Mouse (Mus musculus) liver, embryonic 13.5 days (tissue): ENCODE results near the gene Asap2. TPM values are rescaled to one million over a fixed set of nuclear protein-coding genes. Genes with fewer than 3 reads are reported as not detected.

Experiments
- ATAC-seq: fragments of 200-750 bp; cut with Nextera tagmentation; 2 replicates; pipeline ENCODE4 v1.8.0; 2017; ENCODE audit warnings: low read depth, mild to moderate bottlenecking, moderate number of reproducible peaks, moderate library complexity
- DNase-seq: peaks from one replicate; pipeline ENCODE4 v3.0.0; 2022
- H3K27ac ChIP-seq: fragments of 300-500 bp; sonication (generic); 2 replicates; pipeline ENCODE4 v1.5.1; 2015; ENCODE audit warnings: moderate library complexity, mild to moderate bottlenecking, inconsistent platforms
- H3K27me3 ChIP-seq: fragments of 300-500 bp; sonication (generic); 2 replicates; pipeline ENCODE4 v1.6.1; 2015; ENCODE audit warnings: mild to moderate bottlenecking, inconsistent platforms
- H3K36me3 ChIP-seq: fragments of 300-500 bp; sonication (generic); 2 replicates; pipeline ENCODE4 v1.6.1; 2015; ENCODE audit warnings: mild to moderate bottlenecking, inconsistent platforms
- H3K4me1 ChIP-seq: fragments of 300-500 bp; sonication (generic); replicated peaks from 2 replicates; pipeline ENCODE4 v1.6.1; 2015; ENCODE audit warnings: inconsistent platforms
- H3K4me2 ChIP-seq: fragments of 300-500 bp; sonication (generic); 2 replicates; pipeline ENCODE4 v1.6.1; 2015; ENCODE audit warnings: inconsistent platforms, mild to moderate bottlenecking, moderate library complexity
- H3K4me3 ChIP-seq: fragments of 300-500 bp; sonication (generic); replicated peaks from 2 replicates; pipeline ENCODE4 v1.5.1; 2015; ENCODE audit warnings: mild to moderate bottlenecking, inconsistent platforms
- H3K9ac ChIP-seq: fragments of 300-500 bp; sonication (generic); 2 replicates; pipeline ENCODE4 v1.6.1; 2015; ENCODE audit warnings: mild to moderate bottlenecking, inconsistent platforms
- H3K9me3 ChIP-seq: fragments of 300-500 bp; sonication (generic); replicated peaks from 2 replicates; pipeline ENCODE4 v1.6.1; 2016; ENCODE audit warnings: inconsistent platforms
- WGBS: fragments of 180-500 bp; shearing (Covaris S2); methylation state at CpG from one replicate; pipeline ENCODE4 v1.1.7; 2015; ENCODE audit not compliant: insufficient replicate concordance; 5-methylcytosine and 5-hydroxymethylcytosine counted together
- polyA plus RNA-seq: library from polyadenylated mRNA; unstranded; fragments of >200 nt; fragmentation: Nextera tagmentation; extraction: Ambion mirVana; gene quantifications from 2 replicates; pipeline ENCODE4 v1.2.1, GENCODE M21; 2015

Gene Asap2
- polyA plus RNA-seq, 1 experiment from 2014 or later, result 1.1 TPM

DNA sequence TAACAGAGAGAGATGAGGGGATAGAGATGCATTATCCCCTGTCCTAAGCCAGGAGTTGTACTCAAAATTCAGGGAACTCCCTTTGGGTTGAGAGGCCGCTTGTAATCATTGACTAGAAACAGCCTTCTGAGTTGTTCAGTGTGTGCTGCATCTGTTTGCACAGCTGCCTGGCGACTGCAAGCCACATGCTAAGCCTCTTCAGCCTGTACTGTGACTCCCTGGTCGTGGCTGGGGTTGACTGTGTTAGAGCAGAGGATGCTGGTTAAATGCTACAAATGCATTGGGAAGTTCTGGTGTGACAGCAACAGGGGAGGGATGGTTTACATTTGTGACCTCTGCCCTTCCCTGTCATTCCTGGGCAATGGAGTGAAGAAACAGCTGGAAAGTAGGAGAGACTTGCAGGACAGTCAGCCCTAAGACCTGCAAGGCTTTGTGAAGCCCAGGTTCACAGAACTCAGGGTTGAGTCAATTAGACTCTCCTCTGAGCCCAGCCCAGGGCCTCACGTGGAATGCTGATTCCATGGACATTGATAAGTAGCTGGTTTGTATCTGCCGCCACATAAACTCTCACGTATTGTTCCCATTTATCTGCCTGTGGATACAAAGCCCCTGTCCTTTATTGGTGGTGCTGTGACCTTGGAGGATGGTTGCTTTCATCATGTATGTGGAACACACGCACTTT is 257.6 kb downstream of the Asap2 start:
- H3K4me1 ChIP-seq, result 0 out of 2 replicates have a peak, but pooled peaks cover 6% of the 10 kb centered on the region
- no peak overlapping the region for H3K27ac ChIP-seq

DNA sequence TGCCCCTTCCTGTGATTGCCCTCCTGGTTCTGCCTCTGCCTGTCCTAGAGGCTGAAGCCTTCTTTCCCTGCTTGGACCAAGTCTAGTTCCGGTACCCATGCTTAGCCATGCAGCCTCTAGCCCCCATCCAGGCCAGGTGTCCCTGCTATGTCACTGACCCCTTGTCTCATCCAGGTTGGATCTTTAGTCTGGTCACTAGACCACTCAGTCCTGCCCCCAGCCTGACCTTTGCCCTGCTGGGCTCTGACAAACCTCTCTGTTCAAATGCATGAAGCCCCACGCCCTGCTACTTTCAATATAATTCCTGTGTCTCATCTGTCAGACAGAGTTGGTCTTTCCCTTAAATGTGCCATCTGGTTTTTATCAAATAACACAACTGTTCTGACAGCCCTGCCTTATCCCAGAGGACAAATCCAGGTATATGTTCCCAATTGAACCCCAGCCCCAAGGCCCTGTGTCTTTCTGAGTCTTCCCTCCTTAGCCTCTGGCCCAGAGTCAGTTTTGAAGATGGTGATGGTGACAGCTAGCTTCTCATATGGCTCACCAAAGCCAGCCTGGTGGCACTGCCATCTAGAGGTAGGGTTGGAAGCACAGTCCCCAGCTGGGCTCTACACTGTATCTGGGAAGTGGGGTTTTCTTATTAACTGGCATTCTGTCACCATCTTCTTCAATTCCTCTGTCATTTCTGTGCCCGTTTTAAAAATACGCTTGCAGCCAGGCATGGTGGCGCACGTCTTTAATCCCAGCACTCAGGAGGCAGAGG is 270.4 kb downstream of the Asap2 start:
- Histone ChIP-seq H3K27ac (no peak overlapping the region), H3K9me3 (no peaks in the 10 kb centered on the region), H3K9ac (no peak overlapping the region; the same call in 1 of the 2 replicates), H3K36me3 (peaks cover 9% of the 10 kb centered on the region), H3K4me2 (no peak overlapping the region), H3K4me1 (peaks cover 24% of the 10 kb centered on the region), H3K27me3 (no peaks in the 10 kb centered on the region), H3K4me3 (no peak overlapping the region)
- WGBS, result 81% methylated on average over 6 of the region's 6 CpGs
- no peak for ATAC-seq
- no peak for DNase-seq

More for the DNA sequence above, 257.6 kb downstream of the Asap2 start:
- DNase-seq, result no peak
- H3K9ac ChIP-seq, result no peak overlapping the region
- no peak overlapping the region for H3K4me2 ChIP-seq
- H3K36me3 ChIP-seq, result peaks cover 20% of the 10 kb centered on the region
- ATAC-seq, result peak; percentile 62
- no peak overlapping the region for H3K4me3 ChIP-seq
- no peaks in the 10 kb centered on the region for H3K27me3 ChIP-seq
- 63% methylated on average over 7 of the region's 7 CpGs for WGBS
- no peaks in the 10 kb centered on the region for H3K9me3 ChIP-seq

DNA sequence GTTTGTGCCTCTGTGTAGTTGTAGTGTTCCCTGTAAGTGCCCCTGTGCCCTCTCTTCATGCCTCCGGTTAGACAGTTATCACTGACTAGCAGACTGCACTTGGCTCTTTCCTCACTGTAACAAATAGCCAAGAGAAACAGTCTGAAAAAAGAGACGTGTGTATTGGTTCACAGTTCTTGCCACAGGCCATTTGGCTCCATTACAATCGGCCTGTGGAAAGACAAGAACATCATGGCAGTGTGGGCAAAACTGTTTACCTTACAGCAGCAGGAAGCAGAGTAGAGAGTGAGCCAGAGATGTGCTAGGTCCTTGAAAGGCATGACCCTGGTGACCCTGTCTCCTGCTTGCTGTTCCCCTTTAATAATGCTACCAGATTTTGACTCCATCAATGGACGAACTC is 271.3 kb downstream of the Asap2 start:
- no peaks in the 10 kb centered on the region for H3K27me3 ChIP-seq
- no peak overlapping the region for H3K9ac ChIP-seq
- ATAC-seq (no peak), DNase-seq (no peak)
- no peaks in the 10 kb centered on the region for H3K9me3 ChIP-seq
- 63% methylated on average over 4 of the region's 4 CpGs for WGBS
- peaks cover 32% of the 10 kb centered on the region for H3K4me1 ChIP-seq
- H3K4me3 ChIP-seq, result no peak overlapping the region
- no peak overlapping the region for H3K4me2 ChIP-seq
- H3K36me3 ChIP-seq, result peaks cover 9% of the 10 kb centered on the region
- H3K27ac ChIP-seq, result no peak overlapping the region

DNA sequence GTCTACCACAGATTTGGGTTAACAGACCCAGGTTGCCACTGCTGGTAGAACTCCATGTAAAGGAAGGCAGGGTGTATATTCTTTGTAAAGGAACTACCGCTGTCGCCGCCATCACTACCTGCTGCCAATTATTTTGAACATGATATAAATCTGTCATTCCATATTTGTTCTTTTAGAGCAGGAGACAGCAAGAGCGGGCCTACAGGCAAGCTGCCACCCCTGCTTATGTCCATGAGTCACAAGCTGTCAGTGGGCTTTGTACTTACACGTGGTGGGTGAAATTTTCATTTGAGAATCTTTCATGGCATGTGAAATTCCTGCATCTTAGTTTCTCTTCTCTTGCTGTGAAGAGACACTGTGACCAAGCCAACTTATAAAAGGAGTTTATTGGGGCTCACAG is 273.0 kb downstream of the Asap2 start:
- Histone ChIP-seq H3K27me3 (no peaks in the 10 kb centered on the region), H3K9ac (no peak overlapping the region), H3K36me3 (peaks cover 9% of the 10 kb centered on the region), H3K4me1 (peaks cover 32% of the 10 kb centered on the region), H3K9me3 (no peaks in the 10 kb centered on the region), H3K4me2 (no peak overlapping the region), H3K27ac (no peak overlapping the region), H3K4me3 (no peak overlapping the region)
- DNase-seq (no peak), ATAC-seq (no peak)
- 77% methylated on average over 5 of the region's 5 CpGs for WGBS

DNA sequence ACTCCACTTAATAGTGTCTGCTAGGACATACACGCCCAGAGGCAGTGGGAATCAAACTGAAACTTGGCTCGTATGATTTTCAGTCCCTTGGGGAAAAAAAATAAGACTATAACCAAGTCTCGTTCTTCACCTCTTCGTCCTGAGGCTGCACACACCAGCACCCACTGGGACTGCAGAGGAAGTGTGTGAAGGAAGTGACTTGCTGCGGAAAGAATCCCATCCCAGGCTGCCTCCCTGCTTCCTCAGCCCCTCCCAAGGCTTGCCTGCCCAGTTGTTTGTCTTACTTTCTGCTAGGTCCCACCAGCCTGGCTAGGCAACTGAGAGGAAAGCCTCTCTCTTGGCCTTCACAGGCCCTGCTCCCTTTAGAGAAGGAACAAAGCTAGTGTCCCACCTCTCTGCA is 274.0 kb downstream of the Asap2 start:
- no peak overlapping the region for H3K9ac ChIP-seq
- peak overlapping the region; percentile 29; the same call in 1 of the 2 replicates for H3K27ac ChIP-seq
- H3K4me2 ChIP-seq, result no peak overlapping the region
- H3K27me3 ChIP-seq, result no peaks in the 10 kb centered on the region
- H3K4me1 ChIP-seq, result peaks cover 32% of the 10 kb centered on the region
- H3K36me3 ChIP-seq, result peaks cover 13% of the 10 kb centered on the region
- no peak overlapping the region for H3K4me3 ChIP-seq
- 43% methylated on average over 5 of the region's 5 CpGs for WGBS
- DNase-seq (no peak), ATAC-seq (no peak)
- H3K9me3 ChIP-seq, result no peaks in the 10 kb centered on the region

DNA sequence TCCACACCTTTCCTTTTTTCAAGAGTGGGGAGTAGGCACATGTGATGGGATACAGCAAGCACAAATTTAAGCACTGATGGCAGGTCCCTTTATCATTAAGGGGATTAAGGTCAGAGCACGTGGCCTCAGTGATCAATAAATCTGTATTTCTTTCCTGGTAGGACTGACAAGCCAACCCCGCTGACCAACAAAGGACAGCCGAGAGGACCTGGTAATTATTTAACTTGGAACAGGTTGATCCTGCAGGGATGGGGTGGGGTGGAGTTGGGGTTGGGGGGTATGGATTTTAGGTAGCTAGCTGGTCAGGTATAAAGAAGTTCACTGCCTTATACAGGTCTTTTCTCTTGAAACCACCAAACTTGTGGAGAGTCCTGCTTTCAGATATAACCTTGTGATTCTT is 274.7 kb downstream of the Asap2 start:
- Histone ChIP-seq H3K36me3 (peaks cover 13% of the 10 kb centered on the region), H3K27ac (0 out of 2 replicates have a peak overlapping the region, but pooled peaks have one; percentile 29)

DNA sequence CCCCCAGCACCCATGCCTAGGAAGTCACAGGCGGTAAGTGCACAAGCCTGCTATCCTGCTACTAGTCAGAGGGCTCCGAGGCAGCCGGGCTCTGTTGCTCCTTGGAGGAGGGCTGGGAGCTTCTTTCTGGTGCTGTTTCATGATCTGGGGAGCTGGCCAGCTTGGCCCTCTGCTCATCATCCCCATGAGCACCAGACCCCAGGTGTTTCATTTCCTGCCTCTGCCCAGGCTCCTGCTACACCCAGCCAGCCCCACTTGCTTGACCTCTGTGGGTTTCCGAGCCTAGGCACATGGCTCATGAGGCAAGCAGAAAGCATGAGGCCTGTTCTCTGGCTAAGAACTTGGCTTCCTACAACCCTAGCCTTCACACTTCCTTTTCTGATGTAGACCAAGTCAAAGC is 275.2 kb downstream of the Asap2 start:
- DNase-seq (no peak), ATAC-seq (no peak)
- Histone ChIP-seq H3K4me2 (no peak overlapping the region), H3K9me3 (no peaks in the 10 kb centered on the region), H3K27ac (no peak overlapping the region; the same call in 1 of the 2 replicates), H3K4me1 (peaks cover 30% of the 10 kb centered on the region), H3K4me3 (no peak overlapping the region), H3K9ac (no peak overlapping the region), H3K27me3 (no peaks in the 10 kb centered on the region), H3K36me3 (peaks cover 18% of the 10 kb centered on the region)
- WGBS, result 77% methylated on average over 4 of the region's 4 CpGs

More for the DNA sequence above, 274.7 kb downstream of the Asap2 start:
- Histone ChIP-seq H3K9me3 (no peaks in the 10 kb centered on the region), H3K4me2 (no peak overlapping the region), H3K9ac (no peak overlapping the region), H3K4me1 (peaks cover 32% of the 10 kb centered on the region), H3K4me3 (no peak overlapping the region), H3K27me3 (no peaks in the 10 kb centered on the region)
- 65% methylated on average over 3 of the region's 3 CpGs for WGBS
- no peak for DNase-seq
- peak; percentile 41 for ATAC-seq

DNA sequence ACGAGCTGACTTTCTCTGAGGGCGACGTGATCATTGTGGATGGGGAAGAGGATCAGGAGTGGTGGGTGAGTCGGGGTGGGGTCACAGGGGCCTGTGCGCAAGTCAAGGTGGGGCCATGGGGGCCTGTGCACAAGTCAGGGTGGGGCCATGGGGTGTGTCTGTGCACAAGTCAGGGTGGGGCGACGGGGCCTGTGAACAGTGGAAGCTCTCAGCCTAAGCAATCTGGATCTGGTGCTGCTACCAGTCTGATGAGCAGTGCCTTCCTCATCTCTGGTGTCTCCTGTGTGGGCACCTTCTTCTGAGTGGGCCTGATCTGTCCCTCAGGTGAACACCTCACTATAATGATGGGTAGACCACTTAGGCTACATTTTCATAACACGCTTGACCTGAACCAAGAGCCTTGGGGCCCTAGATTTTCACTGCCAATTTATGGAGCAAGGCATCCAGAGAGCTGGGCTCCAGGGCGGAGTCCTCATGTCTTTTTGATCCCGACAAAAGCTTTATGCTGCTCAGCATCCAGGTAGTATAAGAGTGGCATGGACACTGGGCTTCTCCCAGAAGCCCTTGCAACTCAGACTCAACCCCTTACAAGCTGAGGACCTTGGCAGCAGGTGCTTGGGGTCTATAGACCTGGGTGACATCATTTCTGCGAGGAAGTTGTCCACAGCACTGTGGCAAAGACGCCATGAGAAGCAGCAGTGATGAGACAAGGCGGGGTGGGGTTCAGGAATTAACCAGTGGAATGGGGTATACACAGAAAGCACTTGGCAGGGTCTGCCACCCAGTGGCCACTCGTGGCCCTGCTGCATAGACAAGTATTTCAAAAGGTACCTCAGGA is 275.9 kb downstream of the Asap2 start:
- Histone ChIP-seq H3K4me2 (no peak overlapping the region), H3K4me1 (peaks cover 28% of the 10 kb centered on the region), H3K27ac (no peak overlapping the region; the same call in 1 of the 2 replicates), H3K4me3 (no peak overlapping the region), H3K27me3 (no peaks in the 10 kb centered on the region), H3K36me3 (peaks cover 24% of the 10 kb centered on the region), H3K9me3 (no peaks in the 10 kb centered on the region), H3K9ac (no peak overlapping the region)
- WGBS, result 50% methylated on average over 14 of the region's 14 CpGs
- DNase-seq, result no peak
- ATAC-seq, result peak; percentile 45

DNA sequence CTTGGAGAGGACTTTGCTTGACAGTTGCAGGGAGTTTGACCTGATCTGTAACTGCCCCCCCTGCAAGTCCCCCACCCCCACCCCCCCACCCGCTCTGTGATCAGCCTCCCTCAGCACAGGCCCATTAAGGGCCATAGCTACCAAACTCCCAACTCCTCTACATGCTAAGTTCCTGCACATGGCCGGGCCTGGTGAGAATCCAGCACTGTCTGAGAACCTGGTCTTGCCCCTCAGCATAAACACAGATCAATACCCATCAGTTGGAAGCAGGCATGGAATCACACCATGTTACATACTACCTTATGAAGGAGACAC is 276.5 kb downstream of the Asap2 start:
- ATAC-seq (no peak), DNase-seq (no peak)
- no peak overlapping the region for H3K27ac ChIP-seq
- H3K9me3 ChIP-seq, result no peaks in the 10 kb centered on the region
- H3K9ac ChIP-seq, result no peak overlapping the region
- peaks cover 28% of the 10 kb centered on the region for H3K4me1 ChIP-seq
- H3K36me3 ChIP-seq, result peaks cover 29% of the 10 kb centered on the region
- no peaks in the 10 kb centered on the region for H3K27me3 ChIP-seq
- 50% methylated on average over 2 of the region's 2 CpGs for WGBS
- H3K4me2 ChIP-seq, result no peak overlapping the region
- no peak overlapping the region for H3K4me3 ChIP-seq

DNA sequence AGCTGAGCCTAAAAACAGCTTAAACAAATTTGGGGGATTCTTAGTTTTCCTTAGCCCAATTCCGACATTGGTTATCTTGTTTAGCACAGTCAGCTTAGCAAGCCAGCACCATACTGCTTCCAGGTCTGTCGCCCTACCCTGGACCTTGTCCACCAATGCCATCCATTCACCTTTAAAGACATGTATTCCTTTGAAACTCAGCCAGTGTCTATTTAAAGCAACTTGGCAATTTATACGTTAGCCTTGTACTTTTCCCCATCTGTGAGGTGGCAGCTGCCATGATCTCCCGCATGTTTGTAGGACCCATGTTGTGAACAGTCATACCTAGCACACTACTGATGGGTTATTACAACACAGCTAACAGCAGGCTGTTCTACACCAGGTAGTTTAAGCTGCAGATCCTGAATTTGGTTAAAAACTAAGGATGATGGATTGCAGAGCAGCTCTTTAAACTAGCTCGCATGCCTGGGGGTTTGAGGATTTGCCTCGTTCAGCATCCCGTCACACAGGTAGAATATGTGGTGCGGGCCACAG is 277.9 kb downstream of the Asap2 start:
- Histone ChIP-seq H3K4me1 (peaks cover 23% of the 10 kb centered on the region), H3K36me3 (peaks cover 31% of the 10 kb centered on the region), H3K9ac (no peak overlapping the region), H3K27ac (no peak overlapping the region), H3K4me2 (no peak overlapping the region), H3K4me3 (no peak overlapping the region), H3K9me3 (no peaks in the 10 kb centered on the region), H3K27me3 (no peaks in the 10 kb centered on the region)
- DNase-seq, result no peak
- no peak for ATAC-seq
- 83% methylated on average over 8 of the region's 8 CpGs for WGBS

DNA sequence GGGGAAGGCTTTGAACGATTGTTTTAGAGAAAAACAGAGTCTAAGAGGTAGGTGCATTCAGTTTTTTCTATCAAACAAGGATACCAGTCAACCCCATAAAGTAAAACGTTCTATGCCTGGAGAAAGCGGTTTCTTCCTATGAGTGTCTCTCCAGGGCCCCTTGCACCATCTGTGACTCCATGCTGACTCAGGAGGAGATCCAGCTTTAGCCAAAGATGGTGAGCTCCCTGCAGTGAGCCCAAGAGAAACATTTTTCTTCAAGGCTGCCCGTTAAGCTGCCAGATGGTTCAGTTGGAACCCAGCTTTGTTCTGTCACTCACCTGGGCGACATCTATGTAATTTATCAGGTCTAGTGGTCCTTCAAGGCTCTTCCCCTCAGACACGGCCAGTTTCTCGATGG is 284.2 kb downstream of the Asap2 start:
- Histone ChIP-seq H3K9ac (no peak overlapping the region), H3K4me2 (no peak overlapping the region), H3K27me3 (no peaks in the 10 kb centered on the region), H3K27ac (no peak overlapping the region), H3K4me3 (no peak overlapping the region), H3K4me1 (no peaks in the 10 kb centered on the region), H3K36me3 (peaks cover 19% of the 10 kb centered on the region), H3K9me3 (no peaks in the 10 kb centered on the region)
- 68% methylated on average over 7 of the region's 7 CpGs for WGBS
- DNase-seq, result no peak
- ATAC-seq, result no peak
